Mouse (Mus musculus) CD4-positive, CD25-positive, alpha-beta regulatory T cell, adult 4 months (primary cell): ENCODE data around the gene Thra. TPM values are rescaled to one million over a fixed set of nuclear protein-coding genes. Genes with fewer than 3 reads are reported as not detected.
"Not testable (repeated sequence)": the region's sequence is repeated elsewhere in the genome, so short reads cannot be mapped to it uniquely, and the experiment has no call there.

Experiments used
- ATAC-seq: one replicate; pipeline ENCODE4 v1.8.0; 2017
- polyA plus RNA-seq, 2 experiments: library from polyadenylated mRNA; unstranded; fragments of 100-300 nt; shearing (Covaris generic); gene quantifications; one replicate each; pipeline ENCODE4 v1.2.1; 2017

The Thra gene
- 1 to 10 TPM; 4.8 to 5.7 TPM for polyA plus RNA-seq

- no peak for ATAC-seq
These were observed at the start of gene Thra for GRCm38 (mm10) chr11:98740393-98741050. TSS of gene Thra (plus strand) at chr11:98740638.

GRCm38 (mm10) chr11:98693201-98693600 is 47.2 kb upstream of the Thra start:
- ATAC-seq, result no peak

GRCm38 (mm10) chr11:98693746-98694145 is 46.7 kb upstream of the Thra start:
- ATAC-seq, result no peak

GRCm38 (mm10) chr11:98694301-98694700 is 46.1 kb upstream of the Thra start:
- ATAC-seq, result no peak

- no peak for ATAC-seq
These were observed 45.0 kb upstream of the Thra start for GRCm38 (mm10) chr11:98695408-98695807.

GRCm38 (mm10) chr11:98696454-98697216 is 43.8 kb upstream of the Thra start:
- no peak for ATAC-seq

- ATAC-seq, result no peak
These were observed 43.2 kb upstream of the Thra start for GRCm38 (mm10) chr11:98697225-98697624.

- ATAC-seq, result no peak
These were observed 41.4 kb upstream of the Thra start for GRCm38 (mm10) chr11:98698849-98699640.

- peak; percentile 69 for ATAC-seq
These were observed 40.5 kb upstream of the Thra start for GRCm38 (mm10) chr11:98699911-98700310.

- ATAC-seq, result no peak
These were observed 39.2 kb upstream of the Thra start, which contains the start of gene Csf3 for GRCm38 (mm10) chr11:98701213-98701670. TSS of gene Csf3 (plus strand) at chr11:98701263.

- ATAC-seq, result no peak
These were observed 38.1 kb upstream of the Thra start for GRCm38 (mm10) chr11:98702323-98702722.

- no peak for ATAC-seq
These were observed 35.4 kb upstream of the Thra start for GRCm38 (mm10) chr11:98705021-98705420.

GRCm38 (mm10) chr11:98707401-98708281 is 32.8 kb upstream of the Thra start:
- ATAC-seq, result no peak

GRCm38 (mm10) chr11:98708282-98708956 is 32.0 kb upstream of the Thra start:
- no peak for ATAC-seq

- no peak for ATAC-seq
These were observed 31.3 kb upstream of the Thra start for GRCm38 (mm10) chr11:98709001-98709741.

- ATAC-seq, result peak; percentile 53
These were observed 29.9 kb upstream of the Thra start for GRCm38 (mm10) chr11:98710416-98711045.

GRCm38 (mm10) chr11:98711046-98711434 is 29.4 kb upstream of the Thra start:
- ATAC-seq, result no peak

- not testable (repeated sequence) for ATAC-seq
These were observed 28.4 kb upstream of the Thra start for GRCm38 (mm10) chr11:98712009-98712408.

GRCm38 (mm10) chr11:98713703-98714102 is 26.7 kb upstream of the Thra start:
- ATAC-seq, result no peak

GRCm38 (mm10) chr11:98715946-98716345 is 24.5 kb upstream of the Thra start:
- no peak for ATAC-seq
